Mouse (Mus musculus) heart, embryonic 13.5 days (tissue): ENCODE measurements around the gene Tgfbr3l. TPM values are rescaled to one million over a fixed set of nuclear protein-coding genes. Genes with fewer than 3 reads are reported as not detected.

Experiments used
- ATAC-seq: fragments of 200-750 bp; cut with Nextera tagmentation; 2 replicates; pipeline ENCODE4 v1.8.0; 2017; ENCODE audit warnings: moderate TSS enrichment; ENCODE audit not compliant: insufficient number of reproducible peaks, low FRiP score, low TSS enrichment; ENCODE audit errors: extremely low read depth
- H3K27ac ChIP-seq: fragments of 300-500 bp; sonication (generic); replicated peaks from 2 replicates; pipeline ENCODE4 v1.5.1; 2015; ENCODE audit warnings: moderate library complexity, mild to moderate bottlenecking, inconsistent platforms
- H3K27me3 ChIP-seq: fragments of 300-500 bp; sonication (generic); replicated peaks from 2 replicates; pipeline ENCODE4 v1.6.1; 2015; ENCODE audit warnings: mild to moderate bottlenecking, inconsistent platforms
- H3K36me3 ChIP-seq: fragments of 300-500 bp; sonication (generic); 2 replicates; pipeline ENCODE4 v1.6.1; 2015; ENCODE audit warnings: mild to moderate bottlenecking, inconsistent platforms
- H3K4me1 ChIP-seq: fragments of 300-500 bp; sonication (generic); 2 replicates; pipeline ENCODE4 v1.6.1; 2015; ENCODE audit warnings: inconsistent platforms
- H3K4me2 ChIP-seq: fragments of 300-500 bp; sonication (generic); 2 replicates; pipeline ENCODE4 v1.6.1; 2015; ENCODE audit warnings: inconsistent platforms, mild to moderate bottlenecking, moderate library complexity
- H3K4me3 ChIP-seq: fragments of 300-500 bp; sonication (generic); 2 replicates; pipeline ENCODE4 v1.5.1; 2015; ENCODE audit warnings: moderate library complexity, mild to moderate bottlenecking, inconsistent platforms
- H3K9ac ChIP-seq: fragments of 300-500 bp; sonication (generic); 2 replicates; pipeline ENCODE4 v1.6.1; 2015; ENCODE audit warnings: inconsistent platforms, mild to moderate bottlenecking, moderate library complexity
- H3K9me3 ChIP-seq: fragments of 300-500 bp; sonication (generic); 2 replicates; pipeline ENCODE4 v1.6.1; 2016; ENCODE audit warnings: inconsistent platforms
- WGBS: fragments of 180-500 bp; shearing (Covaris S2); methylation state at CpG from one replicate; pipeline ENCODE4 v1.1.7; 2015; ENCODE audit warnings: mixed read lengths; 5-methylcytosine and 5-hydroxymethylcytosine counted together
- polyA plus RNA-seq: library from polyadenylated mRNA; unstranded; fragments of >200 nt; fragmentation: Nextera tagmentation; extraction: Ambion mirVana; gene quantifications from 2 replicates; pipeline ENCODE4 v1.2.1, GENCODE M21; 2015

The Tgfbr3l gene
- polyA plus RNA-seq, 1 experiment from 2014 or later, result 2.2 TPM

GRCm38 (mm10) chr8:4216296-4216695 lies 31.7 kb upstream of the Tgfbr3l start:
- Histone ChIP-seq H3K27ac (no peak overlapping the region), H3K36me3 (no peaks in the 10 kb centered on the region), H3K4me3 (peak overlapping the region; percentile 63), H3K4me2 (peak overlapping the region; percentile 96), H3K9ac (peak overlapping the region; percentile 79), H3K9me3 (no peaks in the 10 kb centered on the region), H3K4me1 (peaks cover 37% of the 10 kb centered on the region), H3K27me3 (peaks cover 87% of the 10 kb centered on the region)
- ATAC-seq, result no peak
- 8% methylated on average over 18 of the region's 18 CpGs for WGBS

- H3K4me2 ChIP-seq, result peak within 1 kb of the TSS; percentile 96
- peaks cover 37% of the 10 kb centered on the region for H3K4me1 ChIP-seq
- no peaks in the 10 kb centered on the region for H3K9me3 ChIP-seq
- no peaks in the 10 kb centered on the region for H3K36me3 ChIP-seq
- peaks cover 82% of the 10 kb centered on the region for H3K27me3 ChIP-seq
- peak within 1 kb of the TSS; percentile 63 for H3K4me3 ChIP-seq
- peak within 1 kb of the TSS; percentile 79 for H3K9ac ChIP-seq
- no peak within 1 kb of the TSS for H3K27ac ChIP-seq
- WGBS, result 3% methylated on average over 44 of the region's 44 CpGs
- no peak for ATAC-seq
Observed at GRCm38 (mm10) chr8:4216791-4217621, 31.0 kb upstream of the Tgfbr3l start, which contains the start of gene Prr36. TSS of gene Prr36 (minus strand) at chr8:4217459.

- Histone ChIP-seq H3K4me3 (no peak overlapping the region), H3K9ac (no peak overlapping the region), H3K27me3 (peaks cover 76% of the 10 kb centered on the region), H3K9me3 (no peaks in the 10 kb centered on the region), H3K4me2 (no peak overlapping the region), H3K36me3 (no peaks in the 10 kb centered on the region), H3K27ac (no peak overlapping the region), H3K4me1 (peaks cover 17% of the 10 kb centered on the region)
- no peak for ATAC-seq
- WGBS, result 75% methylated on average over 3 of the region's 3 CpGs
Observed at GRCm38 (mm10) chr8:4219617-4220016, 28.4 kb upstream of the Tgfbr3l start.

GRCm38 (mm10) chr8:4222059-4222458 lies 26.0 kb upstream of the Tgfbr3l start:
- ATAC-seq, result no peak
- H3K27me3 ChIP-seq, result peaks cover 76% of the 10 kb centered on the region
- H3K4me2 ChIP-seq, result no peak overlapping the region
- no peak overlapping the region for H3K4me3 ChIP-seq
- peaks cover 11% of the 10 kb centered on the region for H3K4me1 ChIP-seq
- H3K27ac ChIP-seq, result no peak overlapping the region
- no peaks in the 10 kb centered on the region for H3K36me3 ChIP-seq
- no peaks in the 10 kb centered on the region for H3K9me3 ChIP-seq
- no peak overlapping the region for H3K9ac ChIP-seq

GRCm38 (mm10) chr8:4226323-4226722 lies 21.7 kb upstream of the Tgfbr3l start:
- Histone ChIP-seq H3K27ac (no peak overlapping the region), H3K4me1 (peaks cover 14% of the 10 kb centered on the region), H3K4me2 (peak overlapping the region; percentile 65), H3K4me3 (peak overlapping the region; percentile 39), H3K27me3 (peaks cover 69% of the 10 kb centered on the region), H3K36me3 (no peaks in the 10 kb centered on the region), H3K9ac (peak overlapping the region; percentile 70; the same call in 1 of the 2 replicates), H3K9me3 (no peaks in the 10 kb centered on the region)
- no peak for ATAC-seq
- WGBS, result 24% methylated on average over 4 of the region's 4 CpGs

- Histone ChIP-seq H3K9me3 (no peaks in the 10 kb centered on the region), H3K36me3 (no peaks in the 10 kb centered on the region), H3K4me1 (peaks cover 14% of the 10 kb centered on the region), H3K4me2 (peak within 1 kb of the TSS; percentile 65), H3K27ac (no peak within 1 kb of the TSS), H3K4me3 (peak within 1 kb of the TSS; percentile 39), H3K9ac (peak within 1 kb of the TSS; percentile 70), H3K27me3 (peaks cover 69% of the 10 kb centered on the region)
- 3% methylated on average over 33 of the region's 33 CpGs for WGBS
- no peak for ATAC-seq
Observed at GRCm38 (mm10) chr8:4226739-4227347, 21.2 kb upstream of the Tgfbr3l start, which contains the start of gene Lrrc8e. TSS of gene Lrrc8e (plus strand) at chr8:4226827.

- Histone ChIP-seq H3K9me3 (no peaks in the 10 kb centered on the region), H3K9ac (no peak overlapping the region), H3K4me1 (peaks cover 14% of the 10 kb centered on the region), H3K4me2 (no peak overlapping the region), H3K4me3 (no peak overlapping the region), H3K27ac (no peak overlapping the region), H3K36me3 (no peaks in the 10 kb centered on the region), H3K27me3 (peaks cover 69% of the 10 kb centered on the region)
- 81% methylated on average over 4 of the region's 4 CpGs for WGBS
- ATAC-seq, result no peak
Observed at GRCm38 (mm10) chr8:4227919-4228318, 20.1 kb upstream of the Tgfbr3l start.

- Histone ChIP-seq H3K36me3 (no peaks in the 10 kb centered on the region), H3K4me1 (peaks cover 14% of the 10 kb centered on the region), H3K4me3 (no peak overlapping the region), H3K27ac (no peak overlapping the region), H3K27me3 (peaks cover 59% of the 10 kb centered on the region), H3K9ac (no peak overlapping the region), H3K9me3 (no peaks in the 10 kb centered on the region), H3K4me2 (no peak overlapping the region)
- 53% methylated on average over 5 of the region's 5 CpGs for WGBS
- no peak for ATAC-seq
Observed at GRCm38 (mm10) chr8:4229784-4230183, 18.2 kb upstream of the Tgfbr3l start.

GRCm38 (mm10) chr8:4230612-4231351 lies 17.2 kb upstream of the Tgfbr3l start:
- WGBS, result 47% methylated on average over 10 of the region's 10 CpGs
- Histone ChIP-seq H3K9ac (no peak overlapping the region), H3K4me1 (peaks cover 14% of the 10 kb centered on the region), H3K4me3 (no peak overlapping the region), H3K9me3 (no peaks in the 10 kb centered on the region), H3K4me2 (no peak overlapping the region), H3K36me3 (no peaks in the 10 kb centered on the region), H3K27me3 (peaks cover 57% of the 10 kb centered on the region), H3K27ac (no peak overlapping the region)
- no peak for ATAC-seq

GRCm38 (mm10) chr8:4237814-4238433 lies 10.1 kb upstream of the Tgfbr3l start:
- H3K9ac ChIP-seq, result peak overlapping the region; percentile 89
- H3K4me1 ChIP-seq, result peaks cover 38% of the 10 kb centered on the region
- ATAC-seq, result no peak
- no peaks in the 10 kb centered on the region for H3K9me3 ChIP-seq
- peak overlapping the region; percentile 98 for H3K27ac ChIP-seq
- H3K4me3 ChIP-seq, result peak overlapping the region; percentile 81
- peak overlapping the region; percentile 85 for H3K4me2 ChIP-seq
- H3K27me3 ChIP-seq, result peaks cover 17% of the 10 kb centered on the region; the same call in 1 of the 2 replicates
- WGBS, result 17% methylated on average over 15 of the region's 15 CpGs
- H3K36me3 ChIP-seq, result peaks cover 25% of the 10 kb centered on the region
